Mouse (Mus musculus) cerebellum, adult 9-11 months (tissue): ENCODE measurements at regions not wholly inside any gene's neighbourhood (a gene's known extent, or its start where the extent isn't known, plus 50 kb on each side); places are given as distances from the start of the nearest gene placed in this dataset.

Source experiments
- DNase-seq: peaks from one replicate; pipeline ENCODE4 v3.0.0; 2022

DNA sequence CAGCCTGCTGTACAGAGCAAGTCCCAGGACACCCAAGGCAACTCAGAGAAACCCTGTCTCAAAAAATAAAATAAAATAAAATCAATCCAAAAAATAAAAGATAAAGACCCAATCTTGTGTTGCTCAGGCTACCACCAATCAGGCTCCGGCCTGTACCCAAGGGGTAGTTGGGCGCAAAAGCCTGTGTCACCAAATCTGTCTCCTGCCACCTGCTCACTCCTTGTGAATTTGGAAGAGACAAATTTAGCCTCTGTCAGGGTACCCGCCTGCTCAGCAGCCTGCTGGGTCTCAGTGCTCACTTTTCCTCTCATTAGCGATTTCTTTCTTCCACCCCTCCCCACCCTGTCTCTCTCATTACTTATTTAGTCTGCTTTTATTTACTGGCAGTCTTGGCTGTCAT lies 54.6 kb downstream of the Sox4 start:
- DNase-seq: no peak

DNA sequence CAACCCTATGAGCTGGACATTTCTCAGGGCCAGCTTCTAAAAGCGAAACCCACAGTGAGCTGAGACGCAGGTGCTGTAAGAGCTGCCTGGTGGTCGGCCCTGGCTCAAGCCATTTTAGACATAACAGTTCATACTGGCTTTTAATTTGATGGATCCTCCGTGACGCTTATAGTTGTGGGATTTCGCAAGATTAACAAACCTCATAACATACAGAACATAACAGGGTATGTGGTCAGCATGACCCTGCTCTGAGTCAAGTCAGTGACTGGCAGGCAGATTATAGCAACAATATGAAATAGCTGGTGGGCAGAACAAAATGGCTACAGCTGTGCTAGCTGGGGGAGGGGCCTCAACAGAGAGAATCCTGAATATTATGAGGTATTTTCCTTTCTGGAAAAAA lies 60.6 kb downstream of the Sox4 start:
- DNase-seq: no peak

DNA sequence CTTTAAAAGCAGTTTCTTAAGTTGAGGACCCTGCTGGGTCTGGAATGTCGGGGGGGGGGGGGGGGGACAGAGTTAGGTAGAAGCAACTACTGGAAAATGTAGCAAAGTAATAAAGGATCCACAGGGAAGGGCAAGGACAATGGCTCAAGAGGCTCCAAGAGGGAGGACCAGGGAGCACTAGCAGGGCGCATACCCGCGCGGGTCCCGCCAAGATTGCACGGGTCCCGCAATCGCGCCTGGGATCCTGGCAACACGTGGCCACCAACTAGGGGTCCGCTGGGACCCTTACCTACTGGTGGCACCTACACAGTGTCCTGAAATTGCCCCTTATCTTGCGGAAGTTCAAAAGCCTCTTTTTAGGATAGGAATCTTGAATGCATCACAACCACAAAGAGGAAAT lies 66.4 kb downstream of the Sox4 start:
- no peak for DNase-seq

DNA sequence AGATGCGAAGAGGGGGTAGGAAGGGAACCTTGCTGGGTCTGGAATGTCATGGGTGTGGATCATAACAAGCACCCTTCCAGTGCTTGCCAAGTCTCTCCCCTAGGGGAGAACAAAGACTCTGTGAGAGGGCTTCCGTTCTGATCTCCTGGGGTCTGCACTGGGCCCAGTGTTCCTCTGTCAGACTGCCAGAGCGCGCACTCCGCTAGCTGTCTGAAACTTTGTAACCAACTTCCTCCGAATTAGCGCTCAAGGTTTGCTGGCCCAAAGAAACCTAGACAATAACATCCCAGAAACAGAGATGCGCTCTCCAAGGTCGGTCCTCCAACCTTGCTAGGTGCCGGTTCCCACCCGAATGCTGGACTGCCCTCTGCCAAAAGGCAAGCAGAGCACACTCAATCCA lies 66.8 kb downstream of the Sox4 start:
- DNase-seq: no peak

DNA sequence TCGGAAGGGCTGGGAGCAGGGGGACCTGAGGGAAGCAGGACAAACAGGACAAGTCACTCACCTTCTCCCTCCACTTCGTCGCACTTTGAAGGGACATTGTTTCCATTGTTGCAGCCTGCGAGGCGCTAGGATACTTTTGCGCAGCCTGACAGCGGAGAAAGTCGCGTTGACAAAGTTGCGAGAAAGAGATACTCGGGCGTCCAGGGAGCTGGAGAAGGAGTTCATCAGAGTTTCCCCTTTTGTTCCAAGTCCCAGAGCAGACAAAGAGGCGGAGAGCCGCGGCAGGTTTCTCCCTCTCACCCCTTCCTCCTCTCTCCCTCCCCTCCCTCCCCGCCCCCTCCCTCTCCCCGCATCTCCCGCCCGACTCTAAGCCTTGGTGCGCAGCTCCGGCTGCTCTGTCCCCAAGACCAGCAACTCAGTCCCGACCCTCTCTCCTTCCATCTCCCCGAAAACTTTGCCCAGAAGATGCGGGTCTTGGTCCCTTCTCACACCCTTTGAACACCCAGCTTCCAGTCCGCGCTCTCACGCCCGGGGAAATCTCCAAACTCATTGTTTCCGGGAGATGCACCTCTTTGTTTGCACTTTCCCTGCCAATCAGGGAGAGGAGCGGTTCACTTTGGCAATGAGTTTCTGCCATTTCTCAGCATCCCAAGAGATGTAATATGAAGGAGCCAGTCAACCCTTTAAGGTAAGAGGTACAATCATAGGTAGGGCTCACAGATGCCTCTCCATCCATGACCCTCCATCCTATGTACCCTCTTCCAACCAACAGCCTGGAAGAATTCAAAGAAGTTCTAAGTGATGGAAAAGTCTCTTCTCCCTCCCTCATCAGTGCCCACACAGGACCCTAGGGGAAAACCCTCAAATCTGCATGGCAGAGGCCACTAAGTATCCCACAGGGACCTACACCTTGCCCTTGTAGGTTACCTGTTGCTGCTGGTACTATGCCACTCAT lies 68.2 kb downstream of the Sox4 start:
- no peak for DNase-seq

DNA sequence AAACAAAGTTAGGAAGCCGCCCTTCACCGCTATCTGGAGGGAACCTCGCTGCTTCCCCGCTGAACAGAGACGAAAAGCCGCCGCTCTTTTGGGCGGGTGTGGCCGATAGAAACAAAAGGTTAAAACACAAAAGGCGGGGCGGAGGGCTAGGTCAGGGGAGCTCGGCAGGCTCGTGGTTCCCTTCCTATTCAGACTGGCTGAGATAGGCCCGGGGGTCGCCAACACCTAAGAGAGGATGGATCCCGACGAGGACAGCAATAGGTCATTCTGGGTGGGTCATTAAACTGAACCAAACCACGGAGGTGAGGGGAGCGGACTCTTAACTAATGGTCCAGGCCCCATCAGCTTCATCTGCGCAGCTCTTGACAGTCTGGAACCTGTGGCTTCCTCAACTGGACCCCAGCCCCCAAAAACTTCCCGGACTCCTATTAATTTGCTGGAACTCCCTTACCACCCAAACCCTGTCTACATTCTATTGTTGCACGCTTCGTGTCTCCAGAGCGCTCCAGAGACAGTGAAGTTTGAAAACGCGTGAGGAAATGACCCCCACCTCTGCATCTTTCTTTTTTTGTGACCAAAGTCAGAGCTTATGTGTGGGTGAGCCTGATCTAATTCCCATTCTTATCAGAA lies 69.2 kb downstream of the Sox4 start:
- DNase-seq: no peak

DNA sequence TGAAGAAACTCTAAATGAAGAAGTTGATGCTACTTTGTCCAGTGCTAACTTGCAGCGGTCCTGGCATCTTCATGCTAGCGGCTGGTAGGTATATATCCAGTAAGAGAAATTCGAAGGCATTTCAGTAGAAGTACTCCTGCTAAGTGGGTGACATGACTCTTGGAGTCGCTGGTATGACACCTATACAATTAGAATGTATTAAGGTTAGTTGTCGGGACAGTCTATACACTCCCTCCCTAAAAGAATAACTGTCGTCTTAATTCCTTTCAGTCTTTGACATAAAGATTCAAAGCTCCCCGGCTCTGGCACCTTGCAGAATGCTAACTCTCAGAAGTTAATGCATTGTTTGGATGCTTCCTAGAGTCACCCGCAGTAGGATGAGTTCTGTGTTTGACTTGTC lies 70.1 kb downstream of the Sox4 start:
- no peak for DNase-seq

DNA sequence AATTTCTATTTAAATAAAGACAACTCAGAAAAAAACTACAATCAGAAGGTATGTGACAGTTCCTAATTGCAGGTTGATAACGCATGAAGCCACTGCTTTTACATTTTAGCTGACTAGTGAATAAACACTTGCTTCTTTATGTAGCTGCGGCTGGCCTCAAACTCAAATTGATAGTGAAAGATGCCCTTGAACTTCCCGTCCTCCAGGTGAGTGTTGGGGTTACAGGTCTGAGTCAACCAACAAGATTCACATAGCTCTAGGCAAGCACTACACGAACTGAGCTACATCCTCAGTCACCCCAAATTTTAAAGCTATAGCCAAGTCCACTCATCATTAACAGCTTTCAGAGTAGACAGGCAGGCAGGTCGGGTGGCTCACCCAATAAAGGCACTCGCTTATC lies 72.6 kb downstream of the Sox4 start:
- no peak for DNase-seq

DNA sequence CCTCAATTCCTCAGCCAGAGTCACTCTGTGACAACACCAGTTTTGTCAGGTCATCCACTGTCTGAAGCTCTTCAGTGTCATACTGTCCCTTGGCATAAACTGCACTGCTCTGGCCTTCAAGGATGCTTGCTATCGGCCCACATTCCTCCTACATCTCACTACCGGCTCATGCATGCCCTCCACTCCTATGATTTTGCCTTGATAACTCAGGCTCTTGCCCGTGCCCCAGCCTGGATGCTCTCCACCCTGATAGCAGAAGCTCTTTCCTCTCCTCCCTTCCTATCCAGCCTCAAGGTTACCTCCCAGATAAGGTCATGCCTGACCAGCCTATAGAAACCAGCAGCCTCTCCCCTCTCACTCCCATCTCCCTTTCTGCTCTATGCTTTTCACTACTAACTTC lies 74.8 kb downstream of the Sox4 start:
- DNase-seq: no peak

DNA sequence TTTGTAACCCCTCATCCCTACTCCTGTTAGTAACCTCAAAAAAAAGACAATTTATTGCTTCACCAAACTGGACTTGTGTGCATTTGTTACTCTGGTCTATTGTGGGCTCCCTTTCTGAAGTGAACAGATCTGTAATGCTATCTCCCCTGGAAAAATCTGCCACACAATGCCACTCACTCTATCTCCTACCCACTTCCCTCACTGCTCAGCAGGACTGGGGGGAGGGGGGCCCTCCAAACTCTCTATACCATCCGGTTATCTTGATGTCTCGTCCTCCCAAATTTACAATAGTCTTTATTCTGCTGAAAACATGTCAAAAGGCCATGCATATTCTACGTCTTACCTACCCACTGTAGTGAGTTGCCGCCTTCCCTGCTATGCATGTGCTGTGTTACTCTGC lies 76.7 kb downstream of the Sox4 start:
- no peak for DNase-seq

DNA sequence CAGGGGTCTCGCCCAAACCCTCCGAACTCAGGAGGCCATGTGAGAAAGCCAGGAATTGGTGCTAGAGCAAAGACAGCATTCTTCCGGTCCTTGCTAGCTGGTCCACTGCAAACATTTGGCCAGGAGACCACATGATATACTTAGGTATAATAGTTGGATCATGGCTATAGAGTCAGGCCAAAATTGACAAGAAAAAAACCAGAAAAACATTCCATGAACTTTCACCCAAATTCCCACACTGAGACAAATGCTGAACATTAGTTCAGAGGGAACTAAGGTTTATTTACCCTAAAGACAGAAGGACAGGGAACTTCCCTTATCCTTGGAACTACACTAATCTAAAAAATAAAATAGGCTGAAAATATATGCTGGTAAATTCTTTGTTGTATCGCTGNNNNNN lies 82.8 kb downstream of the Sox4 start:
- no peak for DNase-seq

DNA sequence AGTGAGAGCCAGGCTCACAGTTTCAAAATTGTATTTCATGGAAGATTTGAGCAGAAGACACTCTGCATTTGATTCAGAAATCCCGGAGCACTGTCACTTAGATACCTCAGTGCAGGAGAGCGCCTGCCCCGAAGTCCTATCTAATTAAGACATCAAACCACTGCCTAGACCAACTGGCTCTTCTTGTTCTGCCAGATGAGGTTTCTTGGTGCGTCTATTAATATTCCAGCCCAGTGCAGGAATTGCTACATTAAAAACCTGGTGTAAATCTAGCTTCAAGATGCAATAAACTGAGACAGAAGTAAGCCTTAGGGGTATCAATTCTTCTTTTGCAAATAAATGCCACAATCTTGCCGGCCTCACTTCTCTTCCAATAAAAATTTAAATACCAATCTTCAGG lies 86.3 kb downstream of the Sox4 start:
- DNase-seq: no peak

DNA sequence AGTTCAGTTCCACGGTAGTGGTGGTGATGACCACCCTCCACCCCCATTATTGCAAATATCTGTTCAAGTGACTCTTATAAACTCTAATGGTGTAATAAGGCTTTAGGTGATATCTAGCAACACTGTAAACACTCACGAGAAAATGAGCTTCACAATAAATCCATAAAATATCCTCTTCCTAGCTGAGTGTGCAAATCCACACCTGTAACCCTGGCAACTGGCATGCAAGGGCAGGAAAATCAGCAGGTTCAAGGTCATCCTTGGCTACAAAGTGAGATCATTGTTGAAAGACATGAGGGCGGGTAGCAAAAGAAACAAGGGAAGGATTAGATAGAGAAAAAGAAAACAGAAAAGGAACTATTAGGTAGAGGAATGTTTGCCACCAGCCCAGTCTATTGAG lies 86.8 kb downstream of the Sox4 start:
- no peak for DNase-seq

DNA sequence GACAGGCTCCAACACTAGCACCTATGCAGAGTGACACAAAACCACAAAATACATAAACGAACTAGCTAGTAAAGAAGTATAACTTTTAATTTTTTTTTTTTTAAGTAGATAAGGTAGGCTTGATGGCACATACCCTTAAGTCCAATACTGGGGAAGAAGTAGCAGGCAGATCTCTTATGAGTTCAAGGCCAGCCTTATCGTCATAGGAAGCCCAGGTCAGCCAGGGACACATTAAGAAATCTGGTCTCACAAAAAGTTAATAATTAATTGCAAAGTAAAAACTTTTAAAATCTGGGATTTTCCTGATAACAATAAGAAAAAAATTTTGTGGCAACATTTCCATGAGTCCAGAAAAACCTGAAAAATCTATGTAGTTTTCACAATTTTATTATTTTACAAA lies 92.9 kb downstream of the Sox4 start:
- DNase-seq: no peak

DNA sequence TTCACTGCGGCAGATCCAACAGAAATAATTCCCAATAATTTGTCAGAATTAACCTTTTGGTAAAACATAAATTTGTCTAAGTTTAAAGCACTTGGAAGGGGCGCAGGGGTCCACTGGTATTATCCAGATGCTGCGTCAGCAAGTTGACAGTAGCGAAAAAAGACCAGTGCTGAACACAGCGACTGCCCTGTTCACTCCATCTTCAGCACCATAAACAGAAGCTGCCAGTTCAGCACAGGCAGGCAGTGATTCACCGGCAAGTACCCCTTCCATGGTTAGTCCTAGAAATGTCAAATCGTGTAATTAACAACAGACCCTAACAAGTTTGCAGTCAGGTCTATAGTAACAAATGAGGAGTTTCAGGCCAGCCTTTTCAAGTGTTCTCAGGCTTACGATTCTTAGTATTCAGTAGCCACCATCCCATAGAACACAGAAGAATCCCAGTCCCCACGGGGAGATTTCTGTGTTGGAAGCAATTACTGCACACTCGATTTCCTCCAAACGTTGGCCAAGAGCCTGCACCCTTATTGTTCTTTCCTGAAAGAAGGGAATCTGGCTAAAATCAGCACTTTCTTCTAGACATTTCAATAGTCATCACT lies 93.6 kb downstream of the Sox4 start:
- DNase-seq: no peak

DNA sequence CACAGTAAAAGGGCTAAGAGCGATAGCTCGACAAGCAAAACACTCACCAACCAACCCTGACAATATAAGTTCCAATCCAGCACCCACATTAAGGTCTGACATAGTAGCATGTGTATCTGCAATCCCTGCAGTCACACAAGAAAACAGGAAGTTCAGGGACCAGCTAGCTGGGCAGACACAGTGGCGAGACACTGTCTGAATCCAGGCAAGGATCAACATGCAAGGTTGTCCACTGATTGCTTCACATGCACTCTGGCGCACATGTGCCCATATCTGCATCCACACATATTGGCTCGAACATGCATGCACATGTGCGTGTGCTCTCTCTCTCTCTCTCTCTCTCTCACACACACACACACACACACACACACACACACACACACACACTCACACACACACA lies 95.5 kb downstream of the Sox4 start:
- no peak for DNase-seq

DNA sequence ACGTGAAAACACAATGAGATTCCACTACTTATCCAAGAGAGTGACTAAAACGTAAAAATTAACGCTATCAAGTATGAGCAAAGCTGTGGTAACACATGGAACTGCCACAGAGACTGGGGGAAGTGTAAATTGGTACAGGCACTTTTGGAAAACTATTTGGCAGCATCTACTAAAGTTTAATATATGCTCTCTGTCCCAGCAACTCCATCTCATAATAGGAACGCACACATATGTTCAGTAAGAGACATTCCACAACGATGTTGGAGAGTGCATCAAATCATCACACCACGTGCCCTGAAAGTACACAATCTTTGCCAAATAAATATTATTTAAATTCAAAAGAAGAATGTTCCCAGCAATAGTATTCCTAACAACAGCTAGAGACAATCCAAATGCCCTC lies 96.3 kb downstream of the Sox4 start:
- DNase-seq: no peak

DNA sequence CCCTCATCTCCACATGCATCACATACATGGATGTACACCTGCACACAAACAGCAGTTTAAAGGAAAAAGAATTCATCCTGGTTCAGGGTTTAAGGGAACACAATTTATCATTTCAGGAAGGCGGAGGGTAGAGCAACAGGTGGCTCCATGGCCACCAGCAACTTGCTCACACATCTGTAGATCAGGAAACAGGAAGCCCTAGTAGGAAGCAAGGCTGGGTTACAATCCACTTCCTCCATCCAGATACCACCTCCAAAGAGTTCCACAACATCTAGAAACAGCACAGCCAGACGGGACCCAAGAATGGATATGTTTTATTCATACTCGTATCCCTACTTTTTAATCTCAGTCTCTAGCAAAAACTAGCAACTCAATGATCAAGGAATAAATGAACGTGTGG lies 97.0 kb downstream of the Sox4 start:
- no peak for DNase-seq

DNA sequence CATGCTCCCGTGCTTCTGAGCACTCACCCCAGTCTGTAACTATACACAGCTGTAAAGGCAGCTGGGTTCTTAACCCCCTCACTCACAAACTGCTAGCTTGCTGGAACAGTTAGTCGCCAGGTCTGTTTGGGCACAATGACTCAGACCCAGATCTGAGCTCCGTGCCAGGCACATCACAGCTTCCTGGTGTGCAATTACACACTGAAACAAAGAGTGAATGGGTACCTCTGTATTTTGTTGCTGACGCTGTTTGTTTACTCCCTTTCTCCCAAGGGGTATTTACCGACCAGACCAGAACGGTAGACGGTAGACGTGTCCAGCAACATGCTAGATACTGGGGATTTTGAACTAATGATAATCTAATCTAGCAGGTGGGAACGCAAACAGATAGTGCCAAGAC lies 99.3 kb downstream of the Sox4 start:
- no peak for DNase-seq

DNA sequence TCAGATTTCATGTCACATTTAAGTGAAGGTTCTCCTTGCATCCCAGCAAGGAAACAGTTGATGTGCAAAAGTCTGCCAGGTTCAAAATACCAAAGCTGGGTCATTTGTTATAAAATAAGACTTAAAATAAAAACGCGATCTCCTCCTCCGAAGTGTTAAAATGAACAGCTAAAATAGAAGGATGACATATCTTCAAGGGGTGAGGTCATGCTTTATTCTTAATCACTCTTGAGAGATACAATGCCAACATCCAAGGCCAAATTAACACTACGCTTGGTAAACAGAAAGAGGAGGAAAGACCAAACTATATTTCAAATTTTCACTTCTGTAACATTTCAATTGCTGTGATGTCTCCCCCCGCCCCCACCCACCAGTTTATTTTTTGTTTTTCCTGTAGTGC lies 105.2 kb downstream of the Sox4 start:
- DNase-seq: no peak

DNA sequence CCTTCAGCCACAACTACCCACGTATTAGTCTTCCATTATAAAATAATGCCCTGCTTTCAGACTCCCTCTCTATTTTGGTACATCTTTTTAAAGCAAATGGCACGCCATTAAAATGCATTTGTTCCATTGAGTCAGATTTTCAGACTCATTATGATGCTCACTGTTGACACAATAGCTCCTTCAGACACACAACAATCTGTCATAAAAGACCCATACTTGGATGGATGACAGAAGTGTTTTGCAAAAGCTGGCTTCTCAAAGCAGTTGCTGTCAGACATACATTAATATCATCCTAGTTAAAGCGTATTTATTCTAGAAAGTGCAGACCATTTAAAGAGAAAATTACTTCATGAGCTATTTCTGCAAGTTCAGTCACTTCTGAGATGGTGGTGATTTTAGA lies 106.0 kb downstream of the Sox4 start:
- no peak for DNase-seq

DNA sequence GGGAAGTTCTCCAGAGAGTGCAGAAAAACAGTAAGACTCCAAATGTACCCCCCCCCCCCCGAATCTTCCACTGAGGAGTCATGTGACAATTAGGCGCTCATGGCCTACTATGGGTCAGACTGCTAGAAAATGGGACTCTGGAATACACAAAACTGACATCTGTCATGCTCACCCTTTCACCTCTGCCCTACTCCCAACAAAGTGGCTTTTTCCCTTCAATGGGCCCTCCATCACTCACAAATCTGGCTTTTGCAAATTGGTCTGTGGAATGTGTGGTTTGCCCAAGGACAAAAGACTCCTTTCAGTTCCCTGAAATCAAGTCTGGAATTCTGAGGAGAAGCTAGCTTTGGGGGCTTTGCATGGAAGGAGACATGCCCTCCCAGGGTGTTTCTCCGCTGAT lies 109.0 kb downstream of the Sox4 start:
- no peak for DNase-seq

DNA sequence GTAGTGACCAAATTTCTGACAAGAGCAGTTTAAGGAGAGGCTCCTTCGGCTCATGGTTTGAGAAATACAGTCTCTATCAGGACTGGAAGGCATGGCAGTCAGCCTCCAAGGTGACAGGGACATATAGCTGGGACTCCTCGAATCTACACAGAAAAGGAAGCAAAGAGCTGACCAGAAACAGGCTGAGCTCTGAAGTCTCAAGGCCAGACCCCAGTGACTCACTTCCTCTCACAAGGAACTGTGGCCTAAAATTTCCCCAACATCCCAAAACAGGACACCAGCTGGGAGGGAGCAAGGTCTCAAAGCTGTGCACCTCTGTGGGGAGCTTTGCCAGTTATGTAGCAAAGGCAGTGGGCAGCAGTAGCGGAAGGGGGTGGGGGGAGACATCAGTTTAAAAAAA lies 110.7 kb downstream of the Sox4 start:
- peak; percentile 2 for DNase-seq

DNA sequence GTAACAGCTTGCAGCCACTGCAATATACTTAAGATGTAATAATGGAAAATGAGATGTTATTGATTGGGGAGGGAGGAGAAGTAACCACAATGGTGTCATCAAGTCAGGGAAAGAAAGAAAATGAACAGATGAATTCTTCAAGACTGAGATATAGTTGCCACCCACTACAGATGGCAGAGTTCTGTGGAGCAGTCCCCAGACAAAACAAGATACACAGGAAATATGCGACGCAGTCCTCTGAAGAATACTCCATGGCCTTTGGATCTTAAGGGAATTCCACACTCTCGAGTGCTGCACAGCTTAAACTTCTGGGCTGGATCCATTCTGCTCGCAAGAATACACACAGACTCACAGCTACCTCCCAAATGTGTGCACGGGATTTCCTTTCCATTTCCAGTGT lies 113.4 kb downstream of the Sox4 start:
- no peak for DNase-seq
